Comparison of ENCODE assay signal across 10 mouse cellular contexts in the genomic region with DNA sequence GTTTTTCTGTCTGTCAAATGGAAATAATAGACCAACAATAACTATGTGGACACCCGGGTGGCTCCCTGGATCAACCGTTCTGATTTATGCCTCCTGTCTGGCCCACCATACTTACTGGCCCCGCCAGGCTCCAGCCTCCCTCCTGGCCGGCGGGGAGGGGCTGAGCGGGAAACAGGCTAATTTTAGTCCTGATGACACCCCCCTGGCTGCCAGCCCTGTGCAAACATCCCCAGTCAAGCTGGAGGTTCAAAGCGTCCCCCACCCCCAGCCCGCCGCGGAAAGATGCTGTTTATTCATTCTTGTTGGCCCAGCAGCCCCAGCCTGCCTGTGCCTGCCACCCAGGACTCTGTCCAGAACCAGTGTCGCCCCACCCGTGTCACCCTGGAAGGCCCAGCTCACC. TPM values are rescaled to one million over a fixed set of nuclear protein-coding genes. Genes with fewer than 3 reads are reported as not detected.
DNase-seq lines count a peak whose midpoint lies in the region; ATAC-seq lines count a peak whose summit lies in the region.
"Had no signal": no experiment of that assay in that cellular context is flagged by ENCODE, and none has a peak within 500 bp of the region (broad histone marks: within the 10 kb centered on the region; RNA-seq: fewer than 3 reads in every experiment).

No protein-coding gene starts in this region.

- H3K36me3 ChIP-seq in stomach, embryonic 16.5 days (ENCODE audit: control insufficient read depth, insufficient read depth, low read length), result no peaks in the 10 kb centered on the region

- no peaks in the 10 kb centered on the region for H3K9me3 ChIP-seq in stomach, embryonic 16.5 days (replicated peaks; ENCODE audit: control insufficient read depth, low read length)
- H3K9me3 ChIP-seq: hindbrain, embryonic 15.5 days had no signal

- peak overlapping the region; percentile 37; the same call in 1 of the 2 replicates for H3K9ac ChIP-seq in stomach, embryonic 16.5 days (ENCODE audit: low read length)
- H3K9ac ChIP-seq: hindbrain, embryonic 15.5 days had no signal

- DNase-seq in heart, adult 11 months, result peak; percentile 92
- DNase-seq in heart, postnatal 36 days, result no peak
- DNase-seq in right cerebral cortex, postnatal 14 days, result peak; percentile 46
- DNase-seq in right cerebral cortex, postnatal 4 days, result no peak
- DNase-seq in kidney, postnatal 4 days, result peak; percentile 41 to 61
- no peak for DNase-seq in left cerebral cortex, postnatal 25 days (ENCODE audit: low spot score in 2 of 2)
- DNase-seq in gastrocnemius, postnatal 10 days, result no peak
- DNase-seq: cerebellum, adult 2 months had no signal

- peak; percentile 34; the same call in 1 of the 2 replicates for ATAC-seq in stomach, embryonic 16.5 days (ENCODE audit: insufficient read depth, low FRiP score)

- intact Hi-C loops in heart, postnatal 36 days (cut with DNase I), result no loop called here
- intact Hi-C loops in left cerebral cortex, postnatal 25 days (cut with DNase I), result no loop called here

- H3K27me3 ChIP-seq in stomach, embryonic 16.5 days (ENCODE audit: control insufficient read depth, insufficient read depth, low read length), result no peaks in the 10 kb centered on the region
- H3K27me3 ChIP-seq: hindbrain, embryonic 15.5 days had no signal

- peak overlapping the region; percentile 34 for H3K4me2 ChIP-seq in stomach, embryonic 16.5 days (ENCODE audit: low read depth, low read length)
- H3K4me2 ChIP-seq: hindbrain, embryonic 15.5 days had no signal

- H3K4me1 ChIP-seq in stomach, embryonic 16.5 days (ENCODE audit: control insufficient read depth, insufficient read depth, low read length), result peaks cover 26% of the 10 kb centered on the region

- peak overlapping the region; percentile 73; the same call in 1 of the 2 replicates for H3K27ac ChIP-seq in stomach, embryonic 16.5 days (ENCODE audit: low read length)
- H3K27ac ChIP-seq: hindbrain, embryonic 15.5 days had no signal

- H3K4me3 ChIP-seq in stomach, embryonic 16.5 days (replicated peaks; ENCODE audit: low read length), result no peak overlapping the region
- H3K4me3 ChIP-seq: hindbrain, embryonic 15.5 days had no signal

- WGBS in stomach, embryonic 16.5 days, result 7% methylated on average over 12 of the region's 12 CpGs

RNA-seq across cellular contexts. Expression of gene Vmac, which starts 10.3 kb away (rescaled TPM):
- total RNA-seq in heart, postnatal 36 days (2021), result 1 to 10 TPM; 3.1 to 4.9 TPM
- polyA plus RNA-seq in stomach, embryonic 16.5 days (2015; fragmentation: Nextera tagmentation; extraction: Ambion mirVana), result 19.6 and 20.2 TPM in 2 replicates
- 10 to 100 TPM; 11.0 to 12.3 TPM for total RNA-seq in left cerebral cortex, postnatal 25 days (2021)
- 1 to 10 TPM; 6.6 to 7.0 TPM for total RNA-seq in gastrocnemius, postnatal 10 days (2021)

RNA-seq across cellular contexts. Expression of gene Ndufa11, which starts 10.6 kb away (rescaled TPM):
- total RNA-seq in heart, postnatal 36 days (2021), result 100 to 1,000 TPM; 847 to 875 TPM
- 426 and 434 TPM in 2 replicates for polyA plus RNA-seq in stomach, embryonic 16.5 days (2015; fragmentation: Nextera tagmentation; extraction: Ambion mirVana)
- 100 to 1,000 TPM; 227 to 237 TPM for total RNA-seq in left cerebral cortex, postnatal 25 days (2021)
- 100 to 1,000 TPM; 377 to 422 TPM for total RNA-seq in gastrocnemius, postnatal 10 days (2021)

RNA-seq across cellular contexts. Expression of gene Nrtn, which starts 29.2 kb away (rescaled TPM):
- 10 to 100 TPM; 27.5 to 29.4 TPM for total RNA-seq in heart, postnatal 36 days (2021)
- 4.5 and 6.2 TPM in 2 replicates for polyA plus RNA-seq in stomach, embryonic 16.5 days (2015; fragmentation: Nextera tagmentation; extraction: Ambion mirVana)
- total RNA-seq in left cerebral cortex, postnatal 25 days (2021), result 1 to 10 TPM; 3.8 to 4.1 TPM
- total RNA-seq in gastrocnemius, postnatal 10 days (2021), result 1 to 10 TPM in 1 of 2 experiments, under 1 TPM in 1; 0.95 to 1.4 TPM

RNA-seq across cellular contexts. Expression of gene Dus3l, which starts 36.4 kb away (rescaled TPM):
- total RNA-seq in heart, postnatal 36 days (2021), result 10 to 100 TPM; 18.8 to 20.3 TPM
- polyA plus RNA-seq in stomach, embryonic 16.5 days (2015; fragmentation: Nextera tagmentation; extraction: Ambion mirVana), result 40.5 and 41.9 TPM in 2 replicates
- total RNA-seq in left cerebral cortex, postnatal 25 days (2021), result 10 to 100 TPM; 64.1 to 64.6 TPM
- 10 to 100 TPM; 17.3 to 21.1 TPM for total RNA-seq in gastrocnemius, postnatal 10 days (2021)

RNA-seq across cellular contexts. Expression of gene Prr22, which starts 41.9 kb away (rescaled TPM):
- total RNA-seq in heart, postnatal 36 days (2021), result under 1 TPM in 1 of 2 experiments, not detected in 1; 0.58 TPM
- polyA plus RNA-seq in stomach, embryonic 16.5 days (2015; fragmentation: Nextera tagmentation; extraction: Ambion mirVana), result 1.0 and 1.1 TPM in 2 replicates
- total RNA-seq in left cerebral cortex, postnatal 25 days (2021), result 1 to 10 TPM; 1.1 to 1.2 TPM
- under 1 TPM; 0.19 to 0.20 TPM for total RNA-seq in gastrocnemius, postnatal 10 days (2021)

Comparison
In these comparisons a context has a peak if more than half of its experiments do, and no peak if none do; other contexts are left out.
1. DNase-seq: peak in heart, adult 11 months (single experiment), right cerebral cortex, postnatal 14 days (single experiment) and kidney, postnatal 4 days (2 of 2); none in heart, postnatal 36 days (0 of 2), right cerebral cortex, postnatal 4 days (single experiment), left cerebral cortex, postnatal 25 days (0 of 2) and gastrocnemius, postnatal 10 days (single experiment).
2. RNA of gene Nrtn, which starts 29.2 kb away (total RNA-seq): 27.5 to 29.4 TPM in heart, postnatal 36 days; 3.8 to 4.1 TPM in left cerebral cortex, postnatal 25 days and 0.95 to 1.4 TPM in gastrocnemius, postnatal 10 days; every median in the first group is over 4 times any median in the second.